Mouse (Mus musculus): ENCODE measurements around the gene Chrm3. TPM values are rescaled to one million over a fixed set of nuclear protein-coding genes. Genes with fewer than 3 reads are reported as not detected.

Chrm3 gene
- polyA plus RNA-seq, 1 experiment: not detected

DNA sequence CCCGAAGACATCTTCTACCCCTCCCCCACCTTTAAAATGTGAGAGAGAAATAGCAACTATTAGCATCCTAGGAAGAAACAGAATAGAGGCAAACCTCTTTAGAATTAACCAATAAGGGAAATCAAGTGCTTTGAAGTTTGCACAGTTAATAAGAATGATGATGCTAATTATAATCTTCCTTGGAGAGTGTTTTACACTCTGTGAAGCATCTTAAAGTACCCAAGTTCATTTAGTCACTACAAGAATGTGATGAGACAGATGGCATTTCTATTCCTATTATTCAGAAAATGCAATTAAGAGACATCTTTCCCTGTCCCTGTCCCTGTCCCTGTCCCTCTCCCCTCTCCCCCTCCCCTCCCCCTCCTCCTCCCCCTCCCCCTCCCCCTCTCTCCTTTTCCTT is 382.9 kb downstream of the Chrm3 start:
- TF ChIP-seq E2F4 (IDR thresholded peaks at IDR 0.05; ENCODE audit: insufficient read depth) (no peak), TCF12 (IDR thresholded peaks at IDR 0.05; ENCODE audit: insufficient read depth, poor library complexity, severe bottlenecking) (no peak), POLR2AphosphoS2 (IDR thresholded peaks at IDR 0.05; ENCODE audit: insufficient read length, low read depth) (no peak), USF1 (IDR thresholded peaks at IDR 0.05; ENCODE audit: low read depth) (no peak), REST (IDR thresholded peaks at IDR 0.05; ENCODE audit: insufficient read depth, insufficient read length) (no peak), TCF3 (IDR thresholded peaks at IDR 0.05; ENCODE audit: insufficient read length, low read depth) (no peak), POLR2A (IDR thresholded peaks at IDR 0.05; ENCODE audit: insufficient read length, low read depth) (no peak), CEBPB (IDR thresholded peaks at IDR 0.05; ENCODE audit: insufficient read depth, poor library complexity, severe bottlenecking) (no peak), MAX (IDR thresholded peaks at IDR 0.05; ENCODE audit: low read depth) (no peak), MYOD1 (IDR thresholded peaks at IDR 0.05; ENCODE audit: control insufficient read depth in 1 of 3, insufficient read length in 2 of 3, low read depth in 2 of 3) (no peak), MYOG (IDR thresholded peaks at IDR 0.05; ENCODE audit: control insufficient read depth in 1 of 3, insufficient read depth in 1 of 3, insufficient read length in 2 of 3, low read depth in 2 of 3) (no peak), SRF (IDR thresholded peaks at IDR 0.05; ENCODE audit: control insufficient read depth, insufficient read length, low read depth) (no peak)
- Histone ChIP-seq H3K79me2 (ENCODE audit: control insufficient read depth, insufficient read depth) (no peaks in the 10 kb centered on the region), H3K27me3 (ENCODE audit: control insufficient read depth, insufficient read depth, insufficient read length) (no peaks in the 10 kb centered on the region), H3K36me3 (ENCODE audit: control insufficient read depth, insufficient read depth) (no peaks in the 10 kb centered on the region), H3K4me2 (ENCODE audit: low read depth) (no peak overlapping the region), H3K4me3 (no peak overlapping the region), H3ac (ENCODE audit: control insufficient read depth, insufficient read length) (no peak overlapping the region)

DNA sequence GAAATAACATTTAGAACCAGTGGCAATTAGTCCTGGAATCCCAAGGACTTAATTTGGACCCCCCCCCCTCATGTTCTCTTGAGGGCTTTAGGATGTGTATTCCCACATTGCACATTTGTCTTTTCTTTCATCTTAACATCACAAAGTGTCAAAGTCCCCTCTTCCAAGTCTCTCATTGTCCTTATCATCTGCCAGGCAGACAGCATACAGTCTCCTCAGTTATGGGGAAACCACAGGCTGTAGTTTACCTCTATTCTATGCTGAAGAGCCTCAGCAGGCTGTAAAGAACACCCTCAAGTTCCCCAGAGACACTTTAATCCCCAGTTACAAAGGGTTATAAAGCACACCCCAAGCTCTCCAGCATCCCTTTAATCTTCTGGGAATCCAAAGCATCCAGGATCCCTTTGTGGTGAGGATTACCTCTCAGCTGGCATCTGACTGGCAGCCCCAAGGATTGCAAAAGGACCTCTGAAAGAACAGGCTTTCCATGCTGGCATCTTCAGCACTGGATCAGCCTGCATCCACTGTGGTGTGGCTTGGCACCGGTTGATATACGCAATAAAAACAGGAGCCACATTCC is 386.8 kb downstream of the Chrm3 start:
- TF ChIP-seq MAX (IDR thresholded peaks at IDR 0.05; ENCODE audit: low read depth) (no peak), POLR2A (IDR thresholded peaks at IDR 0.05; ENCODE audit: insufficient read length, low read depth) (no peak), SRF (IDR thresholded peaks at IDR 0.05; ENCODE audit: control insufficient read depth, insufficient read length, low read depth) (no peak), REST (IDR thresholded peaks at IDR 0.05; ENCODE audit: insufficient read depth, insufficient read length) (no peak), TCF12 (IDR thresholded peaks at IDR 0.05; ENCODE audit: insufficient read depth, poor library complexity, severe bottlenecking) (no peak), MYOD1 (IDR thresholded peaks at IDR 0.05; ENCODE audit: control insufficient read depth in 1 of 3, insufficient read length in 2 of 3, low read depth in 2 of 3) (no peak), USF1 (IDR thresholded peaks at IDR 0.05; ENCODE audit: low read depth) (no peak), E2F4 (IDR thresholded peaks at IDR 0.05; ENCODE audit: insufficient read depth) (no peak), CEBPB (IDR thresholded peaks at IDR 0.05; ENCODE audit: insufficient read depth, poor library complexity, severe bottlenecking) (no peak), POLR2AphosphoS2 (IDR thresholded peaks at IDR 0.05; ENCODE audit: insufficient read length, low read depth) (no peak), TCF3 (IDR thresholded peaks at IDR 0.05; ENCODE audit: insufficient read length, low read depth) (no peak), MYOG (IDR thresholded peaks at IDR 0.05; ENCODE audit: control insufficient read depth in 1 of 3, insufficient read depth in 1 of 3, insufficient read length in 2 of 3, low read depth in 2 of 3) (no peak)
- H3K27me3 ChIP-seq (ENCODE audit: control insufficient read depth, insufficient read depth, insufficient read length): no peaks in the 10 kb centered on the region
- no peak overlapping the region for H3K4me3 ChIP-seq
- H3K36me3 ChIP-seq (ENCODE audit: control insufficient read depth, insufficient read depth): no peaks in the 10 kb centered on the region
- H3ac ChIP-seq (ENCODE audit: control insufficient read depth, insufficient read length): no peak overlapping the region
- no peak overlapping the region for H3K4me2 ChIP-seq (ENCODE audit: low read depth)
- no peaks in the 10 kb centered on the region for H3K79me2 ChIP-seq (ENCODE audit: control insufficient read depth, insufficient read depth)

DNA sequence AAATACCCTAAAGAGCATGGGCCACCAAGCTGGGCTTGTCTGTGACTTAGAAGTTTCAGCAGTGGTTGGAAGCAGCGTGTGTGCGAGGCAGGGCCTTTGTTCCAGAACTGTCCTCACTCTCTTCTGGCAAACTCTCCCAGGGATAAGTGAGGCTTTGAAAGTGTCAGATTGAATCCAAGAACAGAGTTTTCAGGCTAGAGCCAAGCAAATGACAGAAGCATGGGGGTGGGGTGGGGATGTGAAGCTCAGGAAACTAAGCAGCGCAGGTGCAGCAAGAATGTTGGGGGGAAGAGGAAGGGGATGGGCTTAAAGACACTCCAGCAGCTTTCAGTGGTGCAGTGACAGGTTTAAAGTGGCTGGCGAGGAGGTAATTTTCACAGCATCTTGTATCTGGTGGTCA is 388.8 kb downstream of the Chrm3 start:
- TF ChIP-seq REST (IDR thresholded peaks at IDR 0.05; ENCODE audit: insufficient read depth, insufficient read length): no peak
- Histone ChIP-seq H3K36me3 (ENCODE audit: control insufficient read depth, insufficient read depth) (no peaks in the 10 kb centered on the region), H3K27me3 (ENCODE audit: control insufficient read depth, insufficient read depth, insufficient read length) (no peaks in the 10 kb centered on the region), H3K4me3 (no peak overlapping the region), H3K4me2 (ENCODE audit: low read depth) (no peak overlapping the region), H3K79me2 (ENCODE audit: control insufficient read depth, insufficient read depth) (no peaks in the 10 kb centered on the region), H3ac (ENCODE audit: control insufficient read depth, insufficient read length) (no peak overlapping the region)

DNA sequence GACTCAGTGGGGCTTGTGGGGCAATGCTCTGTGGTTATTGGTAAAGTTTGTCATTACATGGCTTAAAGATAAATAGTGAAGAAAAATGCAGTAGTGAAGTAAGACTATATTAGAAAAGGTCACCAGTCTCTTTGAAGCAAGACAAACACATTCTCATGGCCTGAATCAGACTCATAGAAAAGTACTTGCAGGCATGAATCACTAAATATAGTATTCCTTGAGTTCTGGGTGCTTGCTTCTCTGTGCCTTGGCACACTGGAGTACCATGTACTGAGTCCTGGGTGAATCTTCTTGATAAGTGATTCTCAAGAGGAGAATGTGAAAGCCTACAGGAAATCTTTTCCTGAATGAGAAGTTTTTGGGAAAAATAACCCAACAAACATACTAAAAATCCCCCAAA is 408.0 kb downstream of the Chrm3 start:
- no peaks in the 10 kb centered on the region for H3K27me3 ChIP-seq (ENCODE audit: control insufficient read depth, insufficient read depth, insufficient read length)
- no peak overlapping the region for H3K4me2 ChIP-seq (ENCODE audit: low read depth)
- no peak overlapping the region for H3K4me3 ChIP-seq
- H3K79me2 ChIP-seq (ENCODE audit: control insufficient read depth, insufficient read depth): no peaks in the 10 kb centered on the region
- H3K36me3 ChIP-seq (ENCODE audit: control insufficient read depth, insufficient read depth): no peaks in the 10 kb centered on the region
- no peak overlapping the region for H3ac ChIP-seq (ENCODE audit: control insufficient read depth, insufficient read length)
- TF ChIP-seq MYOD1 (IDR thresholded peaks at IDR 0.05; ENCODE audit: control insufficient read depth in 1 of 3, insufficient read length in 2 of 3, low read depth in 2 of 3) (no peak), USF1 (IDR thresholded peaks at IDR 0.05; ENCODE audit: low read depth) (no peak), POLR2AphosphoS2 (IDR thresholded peaks at IDR 0.05; ENCODE audit: insufficient read length, low read depth) (no peak), CEBPB (IDR thresholded peaks at IDR 0.05; ENCODE audit: insufficient read depth, poor library complexity, severe bottlenecking) (no peak), MYOG (IDR thresholded peaks at IDR 0.05; ENCODE audit: control insufficient read depth in 1 of 3, insufficient read depth in 1 of 3, insufficient read length in 2 of 3, low read depth in 2 of 3) (no peak), TCF3 (IDR thresholded peaks at IDR 0.05; ENCODE audit: insufficient read length, low read depth) (no peak), POLR2A (IDR thresholded peaks at IDR 0.05; ENCODE audit: insufficient read length, low read depth) (no peak), TCF12 (IDR thresholded peaks at IDR 0.05; ENCODE audit: insufficient read depth, poor library complexity, severe bottlenecking) (no peak), MAX (IDR thresholded peaks at IDR 0.05; ENCODE audit: low read depth) (no peak), E2F4 (IDR thresholded peaks at IDR 0.05; ENCODE audit: insufficient read depth) (no peak), SRF (IDR thresholded peaks at IDR 0.05; ENCODE audit: control insufficient read depth, insufficient read length, low read depth) (no peak), REST (IDR thresholded peaks at IDR 0.05; ENCODE audit: insufficient read depth, insufficient read length) (no peak)

DNA sequence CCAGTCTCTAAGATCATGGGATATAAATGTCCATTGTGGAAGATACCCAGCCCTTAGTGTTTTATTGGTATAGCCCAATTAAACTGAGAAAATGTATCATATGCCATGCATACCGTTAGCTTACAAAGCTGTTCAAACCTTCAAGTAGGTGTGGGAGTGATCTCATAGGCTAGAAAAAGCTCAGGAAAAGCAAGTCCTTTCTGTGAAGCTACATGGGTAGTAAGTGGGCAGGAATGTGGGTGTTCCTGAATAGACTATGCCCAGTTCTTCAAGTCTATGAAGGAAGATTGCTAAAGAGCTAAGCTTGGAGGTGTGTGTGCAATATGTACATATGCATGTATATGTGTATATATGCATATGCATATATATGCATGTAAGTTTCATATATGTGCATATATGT is 409.3 kb downstream of the Chrm3 start:
- Histone ChIP-seq H3K27me3 (ENCODE audit: control insufficient read depth, insufficient read depth, insufficient read length) (no peaks in the 10 kb centered on the region), H3K4me2 (ENCODE audit: low read depth) (no peak overlapping the region), H3ac (ENCODE audit: control insufficient read depth, insufficient read length) (no peak overlapping the region), H3K79me2 (ENCODE audit: control insufficient read depth, insufficient read depth) (no peaks in the 10 kb centered on the region), H3K4me3 (no peak overlapping the region), H3K36me3 (ENCODE audit: control insufficient read depth, insufficient read depth) (no peaks in the 10 kb centered on the region)
- no peak for TF ChIP-seq REST (IDR thresholded peaks at IDR 0.05; ENCODE audit: insufficient read depth, insufficient read length)
- TF ChIP-seq CEBPB (IDR thresholded peaks at IDR 0.05; ENCODE audit: insufficient read depth, poor library complexity, severe bottlenecking): no peak
- TF ChIP-seq SRF (IDR thresholded peaks at IDR 0.05; ENCODE audit: control insufficient read depth, insufficient read length, low read depth): no peak
- TF ChIP-seq MYOG (IDR thresholded peaks at IDR 0.05; ENCODE audit: control insufficient read depth in 1 of 3, insufficient read depth in 1 of 3, insufficient read length in 2 of 3, low read depth in 2 of 3): no peak
- no peak for TF ChIP-seq MAX (IDR thresholded peaks at IDR 0.05; ENCODE audit: low read depth)
- TF ChIP-seq USF1 (IDR thresholded peaks at IDR 0.05; ENCODE audit: low read depth): no peak
- TF ChIP-seq POLR2A (IDR thresholded peaks at IDR 0.05; ENCODE audit: insufficient read length, low read depth): no peak
- no peak for TF ChIP-seq MYOD1 (IDR thresholded peaks at IDR 0.05; ENCODE audit: control insufficient read depth in 1 of 3, insufficient read length in 2 of 3, low read depth in 2 of 3)
- TF ChIP-seq POLR2AphosphoS2 (IDR thresholded peaks at IDR 0.05; ENCODE audit: insufficient read length, low read depth): no peak
- no peak for TF ChIP-seq TCF12 (IDR thresholded peaks at IDR 0.05; ENCODE audit: insufficient read depth, poor library complexity, severe bottlenecking)
- no peak for TF ChIP-seq TCF3 (IDR thresholded peaks at IDR 0.05; ENCODE audit: insufficient read length, low read depth)
- TF ChIP-seq E2F4 (IDR thresholded peaks at IDR 0.05; ENCODE audit: insufficient read depth): no peak

Measured in myocyte (in vitro differentiated cells).